Mouse (Mus musculus) Patski (cell line): ENCODE results near the gene Kif5a. TPM values are rescaled to one million over a fixed set of nuclear protein-coding genes. Genes with fewer than 3 reads are reported as not detected.
A peak's percentile ranks its signal among the peaks of the same experiment; 100 is the strongest.

ENCODE experiments used
- ATAC-seq: fragments of 100-300 bp; one replicate; pipeline ENCODE4 v1.8.0; 2021
- CTCF ChIA-PET: fragments of 350-600 bp; sonication (Branson Sonifier 250); formaldehyde crosslinking; loops from one replicate; lab custom pipeline; 2022; ENCODE audit warnings: inconsistent platforms; lab: Charles Lee
- POLR2A ChIA-PET: fragments of 350-600 bp; sonication (Branson Sonifier 250); formaldehyde crosslinking; loops from one replicate; lab custom pipeline; 2022; ENCODE audit warnings: antibody characterized with exemption, inconsistent platforms; lab: Charles Lee
- DNase-seq: peaks from one replicate; pipeline ENCODE4 v3.0.0-alpha.2; 2011; ENCODE audit warnings: low read depth, low spot score
- H3K27me3 ChIP-seq: fragments of 371-371 bp; one replicate; pipeline ENCODE4 v1.5.1; 2021
- CTCF ChIP-seq: fragments of 100-300 bp; IDR thresholded peaks from one replicate; pipeline ENCODE4 v1.5.1; 2021
- in situ Hi-C: fragments of 300-500 bp; cut with MboI; formaldehyde crosslinking; loops from 3 replicates; pipeline ENCODE4 v1.11.1; 2018; ENCODE audit warnings: low pct_unique_long_range_greater_than_20kb, mixed read lengths
- polyA plus RNA-seq: library from polyadenylated mRNA; unstranded; gene quantifications from one replicate; pipeline ENCODE4 v1.2.3, GENCODE M21; 2021

Kif5a gene
- polyA plus RNA-seq, 1 experiment from 2014 or later = 0.44 TPM

GRCm38 (mm10) chr10:127226318-127226895 is 36.7 kb downstream of the Kif5a start:
- in situ Hi-C loops = loop anchor here (5.0 kb wide), 1 partner anchor 99 kb away; no protein-coding TSS in a partner anchor
- DNase-seq (no peak), ATAC-seq (no peak)
- H3K27me3 ChIP-seq = no peaks in the 10 kb centered on the region
- ChIA-PET CTCF (interaction anchor here (0.9 to 5.6 kb wide), 3 partner anchors 31 to 103 kb away, joined by 3 to 28 read pairs (median 5); no protein-coding TSS in a partner anchor), POLR2A (no interaction called here)
- TF ChIP-seq CTCF = peak; percentile 65

- DNase-seq (no peak), ATAC-seq (no peak)
- no peak for TF ChIP-seq CTCF
- POLR2A ChIA-PET = no interaction called here
- in situ Hi-C loops = loop anchor here (5.0 kb wide), 1 partner anchor 98 kb away; no protein-coding TSS in a partner anchor
- H3K27me3 ChIP-seq = no peaks in the 10 kb centered on the region
- CTCF ChIA-PET = interaction anchor here (0.9 kb wide), 1 partner anchor 32 kb away, joined by 3 read pairs; no protein-coding TSS in a partner anchor
These were observed 37.4 kb downstream of the Kif5a start for GRCm38 (mm10) chr10:127225732-127226131.

DNA sequence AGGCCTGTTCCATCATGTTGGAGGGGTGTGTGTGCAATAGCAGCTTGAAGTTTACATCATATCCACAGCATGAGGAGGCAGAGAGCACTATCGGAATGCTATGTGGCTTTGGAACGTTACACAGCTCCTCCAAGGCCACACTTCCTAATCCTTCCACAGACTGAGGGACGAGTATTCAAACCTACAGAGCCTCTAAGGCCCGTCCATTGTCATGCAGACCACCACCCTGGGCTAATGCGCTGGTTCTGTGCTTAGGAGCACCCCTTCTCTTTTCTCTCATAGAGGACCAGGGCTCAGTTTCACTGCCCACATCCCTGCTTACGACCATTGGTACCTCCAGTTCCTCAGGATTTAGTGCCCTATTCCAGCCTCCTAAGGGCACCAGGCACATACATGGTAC is 37.9 kb downstream of the Kif5a start:
- ChIA-PET CTCF (interaction anchor here (1.4 kb wide), 1 partner anchor 101 kb away, joined by 4 read pairs; no protein-coding TSS in a partner anchor), POLR2A (no interaction called here)
- TF ChIP-seq CTCF = no peak
- in situ Hi-C loops = loop anchor here (5.0 kb wide), 1 partner anchor 98 kb away; no protein-coding TSS in a partner anchor
- ATAC-seq (no peak), DNase-seq (no peak)
- H3K27me3 ChIP-seq = no peaks in the 10 kb centered on the region

- no peaks in the 10 kb centered on the region for H3K27me3 ChIP-seq
- ATAC-seq = no peak
- ChIA-PET POLR2A (no interaction called here), CTCF (interaction anchor here (1.0 kb wide), 1 partner anchor 10 kb away, joined by 3 read pairs; no protein-coding TSS in a partner anchor)
- TF ChIP-seq CTCF = no peak
- in situ Hi-C loops = no loop called here
- no peak for DNase-seq
These were observed 44.8 kb downstream of the Kif5a start for GRCm38 (mm10) chr10:127218339-127218738.

DNA sequence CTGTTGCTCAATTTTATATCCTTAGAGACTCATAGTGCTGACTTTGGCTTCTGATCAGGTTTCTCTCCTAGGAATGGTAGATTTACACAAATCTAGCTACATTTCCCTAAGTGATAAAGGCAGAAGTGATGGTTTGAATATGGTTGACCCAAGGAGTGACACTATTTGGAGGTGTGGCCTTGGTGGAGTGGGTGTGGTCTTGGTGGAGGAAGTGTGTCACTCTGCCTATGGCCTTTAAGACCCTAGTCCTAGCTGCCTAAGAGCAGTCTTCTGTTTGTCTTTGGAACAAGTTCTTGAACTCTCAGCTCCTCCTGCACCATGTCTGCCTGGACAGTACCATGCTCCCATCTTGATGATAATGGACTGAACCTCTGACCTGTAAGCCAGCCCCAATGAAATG is 46.0 kb downstream of the Kif5a start:
- H3K27me3 ChIP-seq = no peaks in the 10 kb centered on the region
- ATAC-seq (no peak), DNase-seq (no peak)
- ChIA-PET POLR2A (no interaction called here), CTCF (no interaction called here)
- in situ Hi-C loops = no loop called here
- TF ChIP-seq CTCF = no peak

- H3K27me3 ChIP-seq = no peaks in the 10 kb centered on the region
- DNase-seq (no peak), ATAC-seq (no peak)
- in situ Hi-C loops = no loop called here
- CTCF ChIA-PET = no interaction called here
- TF ChIP-seq CTCF = no peak
- POLR2A ChIA-PET = no interaction called here
These were observed 46.7 kb downstream of the Kif5a start for GRCm38 (mm10) chr10:127216456-127216855.

DNA sequence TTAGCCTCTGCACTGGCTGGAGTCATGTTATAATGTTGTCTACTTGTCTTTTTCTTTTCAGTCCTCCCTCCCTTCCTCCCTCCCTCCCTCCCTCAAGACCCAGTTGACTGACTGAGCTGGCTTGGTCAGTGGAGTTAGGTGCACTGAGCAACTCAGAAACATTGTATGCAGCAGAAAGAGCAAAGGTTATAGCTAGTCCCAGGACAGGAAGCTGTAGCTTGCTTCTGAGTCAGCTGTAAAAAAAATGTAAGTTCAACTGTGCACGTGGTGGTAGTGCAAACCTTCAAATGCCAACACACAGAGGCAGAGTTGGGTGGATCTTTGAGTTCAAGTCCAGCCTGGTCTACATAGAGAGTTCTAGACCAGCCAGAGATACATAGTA is 48.7 kb downstream of the Kif5a start:
- TF ChIP-seq CTCF = no peak
- DNase-seq (no peak), ATAC-seq (no peak)
- ChIA-PET POLR2A (interaction anchor here (1.2 kb wide), 1 partner anchor 20 kb away, joined by 3 read pairs; no protein-coding TSS in a partner anchor), CTCF (no interaction called here)
- in situ Hi-C loops = no loop called here
- no peaks in the 10 kb centered on the region for H3K27me3 ChIP-seq

GRCm38 (mm10) chr10:127213704-127214421 is 49.3 kb downstream of the Kif5a start:
- DNase-seq (no peak), ATAC-seq (no peak)
- no peaks in the 10 kb centered on the region for H3K27me3 ChIP-seq
- CTCF ChIA-PET = no interaction called here
- TF ChIP-seq CTCF = no peak
- in situ Hi-C loops = no loop called here
- POLR2A ChIA-PET = no interaction called here

- CTCF ChIA-PET = no interaction called here
- DNase-seq = no peak
- no peak for ATAC-seq
These were observed 49.9 kb downstream of the Kif5a start for GRCm38 (mm10) chr10:127213272-127213671.

DNA sequence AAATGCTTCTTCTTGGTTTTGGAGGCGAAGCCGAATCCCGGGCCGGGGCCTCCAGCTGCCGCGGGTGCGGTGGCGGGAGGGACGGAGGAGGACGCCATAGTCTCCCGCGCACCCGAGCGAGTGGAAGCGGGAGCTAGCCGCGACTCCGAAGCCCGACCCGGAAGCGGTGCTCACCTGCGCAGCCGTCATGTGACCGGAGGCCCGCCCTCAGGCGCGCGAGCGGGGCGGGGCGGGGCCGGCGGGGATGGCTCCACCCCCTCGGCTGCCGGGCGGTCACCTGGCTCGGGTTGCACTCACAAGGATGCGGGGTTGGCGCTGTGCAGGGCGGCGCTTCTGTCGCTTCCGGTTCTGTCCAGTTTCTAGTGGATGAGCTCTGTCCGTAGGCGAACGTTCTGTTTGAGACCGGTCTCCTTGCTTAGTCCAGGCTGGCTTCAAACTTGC is 51.7 kb downstream of the Kif5a start, which contains the start of gene Pip4k2c:
Gene Pip4k2c (minus strand): TSS at position 172 of the 441 bp plus-strand sequence.
- POLR2A ChIA-PET = interaction anchor here (2.6 kb wide), 1 partner anchor 19 kb away, joined by 5 read pairs; no protein-coding TSS in a partner anchor
- DNase-seq (no peak), ATAC-seq (peak; percentile 90)
- no peaks in the 10 kb centered on the region for H3K27me3 ChIP-seq
- in situ Hi-C loops = no loop called here
- CTCF ChIA-PET = interaction anchor here (1.0 kb wide), 1 partner anchor 21 kb away, joined by 3 read pairs; no protein-coding TSS in a partner anchor
- TF ChIP-seq CTCF = no peak

More at GRCm38 (mm10) chr10:127213272-127213671, 49.9 kb downstream of the Kif5a start:
- in situ Hi-C loops = no loop called here
- POLR2A ChIA-PET = no interaction called here
- no peak for TF ChIP-seq CTCF
- no peaks in the 10 kb centered on the region for H3K27me3 ChIP-seq

GRCm38 (mm10) chr10:127210961-127211405 is 52.2 kb downstream of the Kif5a start:
- ChIA-PET CTCF (interaction anchor here (1.0 to 1.5 kb wide), 2 partner anchors 15 to 20 kb away, joined by 3 to 4 read pairs; no protein-coding TSS in a partner anchor), POLR2A (interaction anchor here (1.3 to 2.6 kb wide), 2 partner anchors 12 to 20 kb away, joined by 4 to 5 read pairs; no protein-coding TSS in a partner anchor)
- DNase-seq = no peak
- no peak for TF ChIP-seq CTCF
- ATAC-seq = peak; percentile 63
- H3K27me3 ChIP-seq = no peaks in the 10 kb centered on the region
- in situ Hi-C loops = no loop called here
